Mouse (Mus musculus): Measurements from ENCODE around the gene Gmds. TPM values are rescaled to one million over a fixed set of nuclear protein-coding genes. Genes with fewer than 3 reads are reported as not detected.

Gmds gene
- total RNA-seq, 2 experiments from 2014 or later: 21.5 to 23.6 TPM

GRCm38 (mm10) chr13:32175028-32175427, 163.5 kb downstream of the Gmds start:
- no peak for ATAC-seq (replicated peaks; ENCODE audit: poor library complexity, severe bottlenecking)

- no peak; the same call in 1 of the 2 replicates for ATAC-seq (replicated peaks; ENCODE audit: poor library complexity, severe bottlenecking)
Measured at GRCm38 (mm10) chr13:32169173-32169572, 169.4 kb downstream of the Gmds start.

GRCm38 (mm10) chr13:32167806-32168205, 170.7 kb downstream of the Gmds start:
- no peak for ATAC-seq (replicated peaks; ENCODE audit: poor library complexity, severe bottlenecking)

- ATAC-seq (replicated peaks; ENCODE audit: poor library complexity, severe bottlenecking): no peak
Measured at GRCm38 (mm10) chr13:32165581-32165980, 173.0 kb downstream of the Gmds start.

- ATAC-seq (replicated peaks; ENCODE audit: poor library complexity, severe bottlenecking): no peak
Measured at GRCm38 (mm10) chr13:32161567-32161966, 177.0 kb downstream of the Gmds start.

- no peak for ATAC-seq (replicated peaks; ENCODE audit: poor library complexity, severe bottlenecking)
Measured at GRCm38 (mm10) chr13:32158240-32158639, 180.3 kb downstream of the Gmds start.

- no peak for ATAC-seq (replicated peaks; ENCODE audit: poor library complexity, severe bottlenecking)
Measured at GRCm38 (mm10) chr13:32145916-32146315, 192.6 kb downstream of the Gmds start.

GRCm38 (mm10) chr13:32145179-32145578, 193.4 kb downstream of the Gmds start:
- ATAC-seq (replicated peaks; ENCODE audit: poor library complexity, severe bottlenecking): peak; percentile 33

- no peak for ATAC-seq (replicated peaks; ENCODE audit: poor library complexity, severe bottlenecking)
Measured at GRCm38 (mm10) chr13:32143651-32144050, 194.9 kb downstream of the Gmds start.

GRCm38 (mm10) chr13:32134663-32135273, 203.8 kb downstream of the Gmds start:
- ATAC-seq (replicated peaks; ENCODE audit: poor library complexity, severe bottlenecking): no peak

GRCm38 (mm10) chr13:32129970-32130369, 208.6 kb downstream of the Gmds start:
- no peak for ATAC-seq (replicated peaks; ENCODE audit: poor library complexity, severe bottlenecking)

- ATAC-seq (replicated peaks; ENCODE audit: poor library complexity, severe bottlenecking): no peak
Measured at GRCm38 (mm10) chr13:32118386-32118785, 220.2 kb downstream of the Gmds start.

- no peak for ATAC-seq (replicated peaks; ENCODE audit: poor library complexity, severe bottlenecking)
Measured at GRCm38 (mm10) chr13:32115468-32115867, 223.1 kb downstream of the Gmds start.

- ATAC-seq (replicated peaks; ENCODE audit: poor library complexity, severe bottlenecking): no peak
Measured at GRCm38 (mm10) chr13:32113875-32114274, 224.7 kb downstream of the Gmds start.

- ATAC-seq (replicated peaks; ENCODE audit: poor library complexity, severe bottlenecking): peak; percentile 96
Measured at GRCm38 (mm10) chr13:32088303-32088977, 250.1 kb downstream of the Gmds start.

GRCm38 (mm10) chr13:32080520-32081249, 257.9 kb downstream of the Gmds start:
- ATAC-seq (replicated peaks; ENCODE audit: poor library complexity, severe bottlenecking): no peak

GRCm38 (mm10) chr13:32073630-32074029, 264.9 kb downstream of the Gmds start:
- ATAC-seq (replicated peaks; ENCODE audit: poor library complexity, severe bottlenecking): no peak

- ATAC-seq (replicated peaks; ENCODE audit: poor library complexity, severe bottlenecking): no peak
Measured at GRCm38 (mm10) chr13:32055321-32055720, 283.2 kb downstream of the Gmds start.

- no peak for ATAC-seq (replicated peaks; ENCODE audit: poor library complexity, severe bottlenecking)
Measured at GRCm38 (mm10) chr13:32053587-32053986, 285.0 kb downstream of the Gmds start.

- ATAC-seq (replicated peaks; ENCODE audit: poor library complexity, severe bottlenecking): no peak
Measured at GRCm38 (mm10) chr13:32047980-32048959, 290.3 kb downstream of the Gmds start.

Measured in granulocyte monocyte progenitor cell, adult 5-6 weeks (primary cell).